Mouse (Mus musculus) lung, postnatal 25 days (tissue): ENCODE measurements around the gene Frmd6.
A peak's percentile ranks its signal among the peaks of the same experiment; 100 is the strongest.

Experiments
- DNase-seq: peaks from one replicate; pipeline ENCODE4 v3.0.0; 2022; ENCODE audit warnings: low spot score

Gene Frmd6

DNA sequence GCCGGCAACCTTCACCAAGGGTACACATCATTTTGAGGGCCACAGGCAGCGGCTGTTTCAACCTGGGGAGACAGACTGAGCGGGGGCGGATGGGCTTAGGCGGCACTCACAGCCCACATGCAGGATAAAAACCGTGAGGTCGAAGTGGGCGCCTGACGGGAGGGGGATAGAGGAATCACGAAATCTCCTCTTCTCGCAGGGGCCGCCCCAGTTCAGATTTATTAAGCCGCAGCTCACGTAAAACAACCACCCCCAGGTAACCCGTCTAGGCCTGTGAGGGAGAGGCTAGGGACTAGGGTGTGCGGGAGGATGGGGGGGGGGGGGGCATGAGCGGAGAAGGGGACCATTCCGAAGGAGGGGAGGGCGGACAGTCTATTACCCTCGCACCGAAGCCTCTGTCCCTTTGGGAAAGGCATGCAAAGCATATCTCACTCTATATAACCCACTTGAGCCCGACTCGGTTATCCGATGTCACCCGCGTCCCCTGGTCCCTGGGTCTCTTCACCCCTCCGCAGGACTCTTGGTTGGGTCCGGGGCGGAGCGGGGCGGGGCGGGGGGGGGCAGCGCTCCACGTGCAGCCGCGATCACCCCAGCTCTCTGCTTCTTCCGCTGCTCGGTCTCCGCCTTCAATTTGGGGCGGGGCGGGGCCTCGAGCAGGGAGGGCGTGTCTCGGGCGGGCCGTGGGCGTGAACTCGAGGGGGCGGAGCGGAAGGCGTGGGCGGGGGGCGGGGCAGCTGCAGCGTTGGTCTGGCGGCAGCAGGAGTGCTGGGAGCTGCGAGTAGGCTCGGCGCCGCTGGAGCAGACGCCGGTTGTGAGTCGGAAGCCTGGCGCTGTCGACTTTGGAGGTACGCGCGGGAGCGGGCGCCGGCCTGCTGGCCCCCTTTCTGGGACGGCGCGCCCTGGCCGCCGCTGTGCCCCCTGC is at the start of gene Frmd6:
TSS of gene Frmd6 (plus strand) at position 786 of the 922 bp plus-strand sequence.
- peak; percentile 94 for DNase-seq

DNA sequence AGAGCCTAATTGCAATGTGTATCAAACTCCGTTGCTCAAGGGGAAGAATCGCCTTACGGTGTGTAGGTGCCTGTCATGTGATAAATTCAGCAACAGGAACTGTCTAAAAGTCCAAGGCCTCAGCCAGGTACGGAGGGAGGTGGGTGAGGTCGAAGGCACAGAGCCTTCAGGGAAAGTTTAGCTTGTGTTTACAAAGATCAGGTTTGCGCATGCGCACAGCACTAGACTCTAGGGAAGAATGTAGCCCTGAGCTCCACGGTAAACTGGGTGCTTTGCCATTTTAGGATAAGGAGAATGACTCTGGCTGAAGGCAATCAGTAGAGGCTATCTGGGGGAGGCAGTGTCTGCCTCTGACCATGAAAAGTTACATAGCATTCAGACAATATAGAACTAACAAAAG is 49.7 kb upstream of the Frmd6 start:
- no peak for DNase-seq

DNA sequence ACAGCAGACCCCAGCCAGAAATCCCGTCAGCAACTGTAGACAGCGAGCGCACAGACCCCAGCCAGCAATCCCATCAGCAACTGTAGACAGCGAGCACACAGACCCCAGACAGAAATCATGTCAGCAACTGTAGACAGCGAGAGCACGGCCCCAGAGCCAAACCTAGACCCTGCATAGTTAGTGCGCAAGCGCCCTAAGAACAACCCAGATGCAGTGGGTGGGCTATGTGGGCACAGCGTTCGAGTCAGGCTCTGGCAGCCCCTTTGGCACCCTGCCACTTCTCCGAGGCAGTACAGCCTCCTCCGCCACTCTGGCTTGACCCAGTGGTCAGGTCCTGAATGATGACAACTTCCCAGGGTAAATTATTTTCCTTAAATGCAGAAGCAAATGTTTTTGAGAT is 48.6 kb upstream of the Frmd6 start:
- no peak for DNase-seq

DNA sequence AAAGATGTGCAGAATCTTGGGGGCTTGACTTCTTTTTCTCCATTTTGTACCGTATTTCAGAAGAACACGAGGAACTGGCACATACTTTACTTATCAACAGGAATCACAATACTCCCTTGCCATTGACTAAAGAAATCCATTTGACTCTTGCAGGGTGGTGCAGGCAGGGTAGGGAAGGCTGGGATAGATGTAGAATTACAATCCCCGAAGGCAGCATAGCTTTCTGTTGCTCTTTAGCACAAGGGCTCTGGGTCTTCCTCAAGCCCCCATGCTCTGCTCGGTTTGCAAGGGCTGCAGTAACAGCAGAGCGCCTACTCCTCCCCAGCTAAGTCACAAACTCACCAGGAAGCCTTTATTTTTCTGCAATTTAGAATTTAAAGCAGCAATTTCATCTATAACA is 47.8 kb upstream of the Frmd6 start:
- DNase-seq, result no peak

DNA sequence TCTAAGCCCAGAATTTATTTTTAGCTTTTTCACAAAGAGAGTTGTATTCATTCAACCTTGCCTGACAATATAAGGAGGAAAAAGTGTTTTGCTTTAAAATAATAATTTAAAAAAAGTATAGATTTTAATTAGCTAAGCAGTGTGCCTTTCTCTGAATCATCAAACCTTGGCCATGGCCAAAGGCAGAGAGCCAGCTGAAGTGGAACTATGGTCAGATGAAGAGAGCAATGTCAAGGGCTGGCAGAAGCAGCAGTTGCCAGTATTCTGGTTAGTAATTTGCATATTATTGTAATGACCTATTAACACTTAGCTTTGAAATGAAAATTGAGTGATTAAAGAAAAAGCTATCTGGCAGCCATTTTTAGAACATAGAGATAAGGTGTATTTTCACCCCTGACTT is 47.4 kb upstream of the Frmd6 start:
- no peak for DNase-seq

DNA sequence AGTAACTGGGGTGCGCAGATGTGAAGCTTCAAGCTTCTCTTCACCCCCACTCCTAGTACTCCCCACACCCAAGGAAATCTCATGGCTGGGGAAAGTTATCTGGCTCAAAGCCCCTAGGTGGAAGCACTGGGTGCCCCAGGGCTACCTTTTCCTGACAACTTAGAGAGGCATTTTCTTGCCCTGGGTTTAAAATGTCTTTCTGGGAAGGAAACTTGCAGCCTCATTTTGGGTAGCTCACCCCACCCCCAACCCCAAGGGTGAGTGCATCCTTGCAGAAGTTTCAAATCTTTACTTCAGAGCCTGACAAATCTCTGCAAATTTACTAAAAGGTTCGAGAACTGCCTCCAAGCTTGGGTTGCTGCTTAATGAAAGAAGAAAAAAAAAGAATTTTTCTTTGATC is 47.0 kb upstream of the Frmd6 start:
- DNase-seq, result no peak

DNA sequence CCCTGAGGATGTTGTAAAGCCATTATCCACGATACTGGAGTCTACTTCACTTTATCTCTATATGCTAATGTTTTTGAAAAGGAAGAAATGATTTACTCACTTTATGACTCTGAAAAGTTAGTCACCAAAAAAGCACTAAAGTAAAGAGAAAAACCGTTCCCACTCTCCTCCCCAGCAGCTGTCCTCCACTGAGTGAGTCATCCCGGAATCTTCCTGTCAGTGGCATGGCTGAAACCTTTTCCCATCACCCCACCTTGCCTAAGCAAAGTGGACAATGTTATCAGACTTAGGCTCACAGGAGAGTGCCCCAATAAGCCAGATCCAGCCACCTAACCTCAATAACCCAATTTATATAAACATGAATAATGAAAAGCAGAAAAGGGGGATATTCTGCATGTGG is 46.6 kb upstream of the Frmd6 start:
- no peak for DNase-seq

DNA sequence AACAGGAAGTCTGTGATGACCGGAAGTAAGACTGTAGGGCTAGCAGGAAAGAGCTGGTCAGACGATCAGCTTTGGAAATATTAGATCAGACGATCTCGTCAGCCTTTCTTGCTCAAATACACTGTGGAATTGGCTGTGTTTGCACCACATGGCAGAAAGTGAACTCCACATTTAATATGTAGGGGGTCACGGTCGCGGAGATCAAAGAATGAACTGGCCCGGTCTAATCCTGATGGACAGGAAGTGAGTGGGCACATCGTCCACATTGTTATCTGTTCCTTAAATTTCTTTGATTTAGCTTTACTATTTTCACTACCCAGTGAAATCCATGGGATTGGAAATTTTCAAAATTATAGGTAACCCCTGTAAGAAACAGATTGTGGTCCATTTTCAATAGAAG is 42.3 kb upstream of the Frmd6 start:
- DNase-seq, result no peak

DNA sequence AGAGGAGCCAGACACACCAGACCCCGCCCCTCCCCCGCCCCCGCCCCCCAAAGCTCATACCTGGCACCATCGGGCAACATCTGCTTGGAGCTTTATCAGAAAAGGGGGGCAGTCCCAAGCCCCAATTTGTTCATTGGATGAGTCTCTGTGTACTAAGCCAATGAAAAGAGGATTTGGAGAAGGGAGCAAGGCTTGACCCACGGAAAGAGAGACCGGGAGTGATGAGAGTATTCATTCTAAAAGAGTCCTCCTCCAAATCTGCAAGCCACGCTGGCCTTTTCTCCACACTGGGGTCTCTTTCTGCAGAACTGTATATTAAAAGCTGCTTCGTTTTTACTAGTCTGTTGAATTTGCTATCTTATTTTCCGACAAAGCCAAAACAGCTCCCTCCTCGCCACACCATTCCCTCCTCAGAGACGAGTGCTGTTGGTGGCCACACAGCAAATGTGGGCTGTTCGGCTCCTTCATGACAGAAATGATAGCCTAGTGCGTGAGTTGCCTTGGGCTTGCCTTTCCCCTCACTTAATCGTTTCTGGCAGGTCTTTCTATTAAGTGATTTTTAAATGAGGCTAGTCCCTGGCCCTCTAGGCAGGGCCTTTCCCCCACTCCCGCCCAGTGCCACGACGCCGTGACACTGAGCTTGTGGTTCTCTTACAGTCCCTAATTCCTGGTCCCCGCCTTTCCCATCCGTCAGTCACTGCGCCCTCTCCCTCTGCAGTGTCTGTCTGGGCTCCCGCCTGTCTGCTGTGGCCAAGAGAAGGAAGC is 41.7 kb upstream of the Frmd6 start:
- DNase-seq, result no peak

DNA sequence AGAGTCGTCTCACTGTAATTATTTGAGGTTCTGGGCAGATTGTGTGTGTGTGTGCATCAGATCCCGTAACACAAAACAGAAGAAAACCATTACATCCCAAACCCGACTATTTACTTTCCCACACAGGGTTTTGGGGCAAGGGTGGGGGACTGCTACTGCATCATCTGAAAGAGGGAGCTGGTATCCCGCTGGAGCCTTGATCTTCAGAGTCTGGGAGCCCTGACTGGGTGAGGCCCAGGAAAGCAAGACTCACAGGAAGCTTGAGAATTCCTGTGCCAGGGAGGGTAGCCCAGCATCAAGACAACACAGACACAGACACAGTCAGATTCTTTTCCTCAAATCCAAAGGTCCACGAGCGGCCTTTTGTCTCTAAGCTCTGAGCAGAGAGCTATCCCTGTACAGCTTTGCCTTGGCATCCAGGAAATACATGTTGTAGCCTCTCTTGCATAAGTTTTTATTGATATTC is 41.0 kb upstream of the Frmd6 start:
- no peak for DNase-seq

DNA sequence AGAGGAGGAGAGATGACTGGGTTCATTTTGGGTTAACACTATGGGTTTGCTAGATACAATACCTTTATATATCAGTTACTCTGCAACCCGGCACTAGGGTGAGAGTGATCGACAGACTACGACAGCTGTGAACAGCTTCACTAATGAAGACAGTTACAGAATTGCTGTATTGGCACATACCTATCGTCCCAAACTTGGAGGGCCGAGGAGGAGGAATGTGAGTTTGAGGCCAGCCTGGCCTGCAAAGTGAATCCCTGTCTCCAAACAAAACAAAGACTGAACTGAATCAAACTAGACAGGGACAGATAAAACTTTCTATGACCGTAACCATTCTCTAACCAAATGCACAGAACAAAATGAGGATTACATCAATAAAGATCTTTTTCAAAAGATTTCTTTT is 36.0 kb upstream of the Frmd6 start:
- DNase-seq, result no peak

DNA sequence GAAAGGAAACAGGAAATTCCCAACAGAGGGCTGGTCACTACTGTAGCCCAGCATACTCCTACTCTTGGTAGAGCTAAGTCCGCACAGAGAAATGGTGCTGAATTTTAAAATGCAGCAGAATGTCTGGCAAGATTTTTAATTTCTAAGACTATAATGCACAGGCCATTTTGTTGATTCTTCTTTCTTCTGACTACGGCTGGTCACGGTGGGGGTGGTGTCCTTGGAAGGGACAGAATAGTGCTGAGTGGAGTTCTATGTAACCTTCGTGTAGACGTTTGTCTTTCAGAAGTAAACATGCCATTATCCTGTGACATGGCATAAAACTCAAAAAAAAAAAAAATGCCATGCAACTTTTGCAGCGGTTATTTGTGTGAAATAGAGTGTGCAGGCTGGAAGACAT is 32.0 kb upstream of the Frmd6 start:
- no peak for DNase-seq

DNA sequence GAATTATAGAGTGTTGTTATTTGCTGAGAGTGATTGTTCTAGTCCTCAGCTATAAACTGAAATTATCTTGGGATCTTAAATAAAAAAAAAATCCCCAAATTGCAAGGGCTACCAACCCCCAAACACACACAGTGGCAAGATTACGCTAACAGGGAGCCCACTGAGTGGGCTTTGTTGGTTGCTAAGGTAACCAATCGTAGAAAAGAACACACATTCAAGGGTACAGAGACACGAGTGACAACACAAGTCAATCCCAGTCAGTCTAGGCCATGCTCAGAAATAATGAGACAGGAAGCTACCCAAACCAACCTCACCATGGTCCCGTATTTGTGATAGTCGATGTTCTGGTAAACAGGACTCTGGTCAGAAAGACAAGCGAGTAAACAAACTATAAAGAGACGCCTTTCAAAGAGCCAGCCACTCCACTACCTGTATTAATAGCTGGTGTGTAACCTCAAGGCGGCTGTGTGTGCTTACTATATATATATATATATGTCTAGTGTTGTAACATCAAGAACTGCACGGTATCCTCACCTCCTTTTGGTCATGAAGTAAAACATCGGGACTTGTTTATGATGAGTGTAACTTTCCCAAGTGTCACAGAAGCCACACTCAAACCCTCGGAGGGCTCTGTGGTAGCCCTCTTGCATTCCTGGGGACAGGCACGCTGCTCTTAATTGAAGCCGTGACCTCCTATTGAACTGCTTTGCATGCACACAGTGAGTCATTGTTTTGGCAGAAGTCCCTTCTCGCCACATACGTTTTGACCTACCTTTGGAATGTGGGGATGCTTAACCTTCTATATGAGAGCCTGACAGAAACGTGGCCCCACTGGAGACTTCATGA is 30.5 kb upstream of the Frmd6 start:
- peak; percentile 44 for DNase-seq

DNA sequence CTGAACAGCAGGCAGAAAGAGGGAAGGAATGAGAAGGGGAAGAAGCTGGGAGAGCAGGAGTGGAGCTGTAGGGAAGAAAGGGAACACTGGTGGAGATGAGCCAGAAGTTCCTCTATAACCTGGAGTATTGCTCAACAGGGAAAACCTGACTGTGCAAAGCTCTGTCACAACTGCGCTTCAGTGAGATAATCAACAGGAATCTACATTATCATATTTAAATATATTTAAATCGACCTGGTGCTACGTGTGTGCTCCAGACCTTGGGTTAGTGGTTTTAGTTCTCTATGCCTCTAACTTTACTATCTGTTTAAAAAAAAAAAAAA is 30.0 kb upstream of the Frmd6 start:
- no peak for DNase-seq

DNA sequence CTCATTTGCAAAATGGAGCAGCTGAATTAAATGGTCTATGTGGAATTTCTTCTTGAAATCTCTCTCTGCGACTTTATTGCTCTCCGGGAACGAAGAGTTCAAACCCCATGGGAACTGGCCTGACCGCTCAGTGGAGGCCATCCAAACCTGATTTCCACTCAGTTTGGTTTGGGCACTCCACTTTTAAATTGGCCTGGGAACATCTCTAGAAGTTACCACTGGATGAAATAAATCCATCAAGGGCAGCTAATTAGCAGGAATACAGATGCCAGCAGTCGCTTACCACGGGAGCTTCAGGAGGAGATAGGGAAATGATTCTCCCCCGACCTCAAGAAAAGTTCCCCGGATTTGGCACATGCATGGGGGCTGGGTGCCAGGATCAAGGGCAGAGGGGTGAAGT is 26.8 kb upstream of the Frmd6 start:
- no peak for DNase-seq

DNA sequence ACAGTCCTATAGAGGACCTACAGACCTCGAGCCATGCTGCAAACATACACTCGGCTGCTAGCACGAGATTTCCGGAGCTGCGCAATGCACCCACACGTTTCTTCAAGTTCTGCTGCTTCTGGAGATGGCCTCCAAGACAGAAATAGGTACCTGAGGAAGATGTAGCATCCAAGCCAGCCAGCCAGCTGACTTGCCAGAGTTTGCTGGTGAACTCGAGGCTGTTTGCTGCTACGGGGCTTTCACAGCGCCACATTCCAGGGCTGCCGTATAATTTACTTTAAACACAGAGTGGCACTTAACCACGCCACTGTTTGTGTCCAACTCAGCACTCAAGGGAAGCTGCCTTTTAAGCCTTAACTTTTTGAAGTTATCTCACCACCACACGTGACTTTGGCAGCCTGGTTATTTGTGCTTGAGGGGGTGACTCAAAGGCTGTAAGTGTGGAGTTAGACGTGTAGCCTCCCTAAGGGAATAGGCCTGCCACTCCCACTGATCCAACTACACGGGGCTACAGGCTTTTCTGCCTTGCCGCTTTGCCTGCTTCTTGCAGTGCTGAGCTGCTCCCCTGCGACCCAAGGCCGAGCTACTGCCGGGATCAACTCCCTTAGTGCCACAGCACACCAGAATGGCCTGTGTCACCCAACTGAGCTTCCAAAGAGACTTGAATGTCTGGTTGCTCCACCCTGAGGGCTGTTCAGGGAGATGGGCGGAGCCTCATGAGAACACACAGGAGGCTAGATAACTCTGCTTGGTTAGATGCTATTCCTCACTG is 25.9 kb upstream of the Frmd6 start:
- DNase-seq, result peak; percentile 86

DNA sequence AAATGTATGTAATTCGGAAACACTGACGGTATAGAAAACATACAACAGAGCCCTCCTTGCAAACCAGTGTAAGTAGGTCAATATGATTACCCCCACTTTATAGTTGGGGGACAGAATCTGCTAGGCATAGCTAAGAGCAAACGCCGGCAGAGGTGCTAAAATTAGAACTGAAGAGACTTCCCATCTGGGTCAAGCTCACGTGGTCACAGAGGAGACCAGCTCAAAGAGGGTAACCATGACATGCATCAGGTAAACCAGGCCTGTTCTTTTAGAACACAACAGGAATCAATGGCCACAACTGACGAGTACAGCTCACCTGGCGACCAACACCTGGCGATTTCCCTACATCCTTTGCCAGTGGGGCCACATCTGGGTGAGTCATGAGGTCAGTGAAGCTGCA is 25.2 kb upstream of the Frmd6 start:
- DNase-seq, result no peak

DNA sequence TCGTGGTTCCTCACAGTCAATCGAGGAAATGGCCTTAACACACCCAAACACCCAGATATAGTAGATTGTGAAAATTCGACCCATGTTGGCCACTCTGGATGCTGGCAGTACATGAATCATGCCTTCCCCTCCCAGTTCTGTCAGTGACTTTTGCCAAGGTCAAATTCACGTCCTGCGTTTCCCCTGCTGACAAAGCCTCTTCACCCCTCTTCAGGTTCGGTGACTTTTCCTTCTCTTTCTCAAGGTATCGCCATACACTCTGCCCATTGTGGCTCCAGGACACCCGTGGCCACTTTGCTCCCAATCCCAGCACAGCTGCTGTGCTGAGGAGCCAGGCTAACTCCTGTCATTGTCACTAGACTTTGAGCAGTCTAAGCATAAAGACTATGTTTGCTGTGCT is 24.0 kb upstream of the Frmd6 start:
- no peak for DNase-seq

DNA sequence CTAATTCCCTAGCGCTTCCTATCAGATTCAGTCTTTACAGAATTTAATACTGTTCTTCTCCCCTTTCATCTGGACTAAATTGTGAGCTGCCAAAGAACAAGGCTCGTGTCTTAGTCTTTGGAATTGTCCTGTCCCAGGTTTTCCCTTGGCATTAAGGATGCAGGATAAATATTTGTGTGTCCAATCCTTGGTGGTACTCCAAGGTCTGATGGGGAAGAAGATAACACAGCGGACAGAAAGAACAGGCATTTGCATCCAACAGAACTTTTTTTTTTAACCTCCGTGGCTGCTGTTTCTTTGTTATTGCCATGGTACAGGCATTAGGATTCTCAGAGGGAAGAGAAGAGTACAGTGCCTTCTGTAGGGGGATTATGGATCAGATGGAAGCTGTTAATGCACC is 21.8 kb upstream of the Frmd6 start:
- DNase-seq, result peak; percentile 86

DNA sequence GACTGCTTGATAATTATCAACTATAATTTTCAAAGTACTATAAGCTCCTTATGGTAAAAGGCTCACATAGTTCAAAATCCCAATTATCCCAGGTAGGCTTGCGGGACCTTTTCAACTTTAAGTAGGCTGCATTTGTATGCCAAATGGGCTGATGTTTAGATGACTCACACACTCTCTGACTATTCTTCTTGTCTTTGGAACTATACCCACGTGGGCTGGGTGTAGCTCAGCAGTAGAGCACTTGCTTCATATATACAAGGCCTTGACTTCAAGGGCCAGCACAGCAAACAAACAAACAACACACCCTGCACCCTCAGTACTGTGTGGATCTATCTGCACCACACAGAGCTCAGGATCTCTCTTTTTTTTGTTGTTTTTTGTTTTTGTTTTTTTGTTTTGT is 20.3 kb upstream of the Frmd6 start:
- DNase-seq, result no peak

DNA sequence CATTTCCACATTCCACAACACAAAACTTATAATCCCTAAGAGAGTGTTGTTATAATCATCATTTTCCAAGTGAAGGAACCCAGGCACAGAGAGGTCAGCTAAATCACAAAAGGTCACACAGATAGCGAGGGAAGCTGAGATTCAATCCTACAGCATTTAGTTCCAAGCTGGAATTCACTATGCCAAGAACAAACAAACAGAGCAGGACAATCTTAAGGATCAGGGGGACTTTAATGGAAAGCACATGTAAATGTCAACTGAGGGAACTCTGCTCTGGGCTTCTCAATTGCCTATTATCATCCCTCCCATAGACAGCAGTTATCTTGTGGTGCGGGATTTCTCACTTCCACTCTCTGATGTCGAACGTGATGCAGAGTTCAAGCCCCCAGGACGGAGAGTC is 17.8 kb upstream of the Frmd6 start:
- no peak for DNase-seq

DNA sequence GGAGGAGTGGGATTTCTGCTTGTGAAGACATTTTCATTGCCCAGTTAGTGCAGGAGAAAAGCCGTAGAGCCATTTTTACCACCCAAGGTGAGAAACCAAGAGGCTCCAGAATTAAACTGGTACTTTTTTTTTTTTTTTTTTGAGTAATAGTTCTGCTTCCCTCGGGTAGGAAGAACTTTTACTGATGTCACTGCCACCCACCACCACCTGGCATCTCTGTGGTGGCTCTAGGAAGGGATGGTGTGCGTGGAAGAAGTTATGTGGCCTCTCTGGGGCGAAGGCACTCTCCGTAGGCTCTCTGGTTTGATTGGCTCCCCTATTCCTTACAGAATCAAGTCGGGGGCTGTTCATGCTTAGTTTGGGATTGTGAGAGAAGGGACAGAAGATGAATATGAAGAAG is 17.3 kb upstream of the Frmd6 start:
- no peak for DNase-seq
